Mouse (Mus musculus): Measurements from ENCODE around the gene Wwtr1.

Wwtr1 gene

GRCm38 (mm10) chr3:57516146-57516545 lies 59.6 kb downstream of the Wwtr1 start:
- no peak for DNase-seq (ENCODE audit: low spot score in 2 of 2)

GRCm38 (mm10) chr3:57515044-57515443 lies 60.7 kb downstream of the Wwtr1 start:
- no peak for DNase-seq (ENCODE audit: low spot score in 2 of 2)

GRCm38 (mm10) chr3:57511816-57512586 lies 63.7 kb downstream of the Wwtr1 start:
- DNase-seq (ENCODE audit: low spot score in 2 of 2): peak in 1 of 2 experiments; percentile 43

DNA sequence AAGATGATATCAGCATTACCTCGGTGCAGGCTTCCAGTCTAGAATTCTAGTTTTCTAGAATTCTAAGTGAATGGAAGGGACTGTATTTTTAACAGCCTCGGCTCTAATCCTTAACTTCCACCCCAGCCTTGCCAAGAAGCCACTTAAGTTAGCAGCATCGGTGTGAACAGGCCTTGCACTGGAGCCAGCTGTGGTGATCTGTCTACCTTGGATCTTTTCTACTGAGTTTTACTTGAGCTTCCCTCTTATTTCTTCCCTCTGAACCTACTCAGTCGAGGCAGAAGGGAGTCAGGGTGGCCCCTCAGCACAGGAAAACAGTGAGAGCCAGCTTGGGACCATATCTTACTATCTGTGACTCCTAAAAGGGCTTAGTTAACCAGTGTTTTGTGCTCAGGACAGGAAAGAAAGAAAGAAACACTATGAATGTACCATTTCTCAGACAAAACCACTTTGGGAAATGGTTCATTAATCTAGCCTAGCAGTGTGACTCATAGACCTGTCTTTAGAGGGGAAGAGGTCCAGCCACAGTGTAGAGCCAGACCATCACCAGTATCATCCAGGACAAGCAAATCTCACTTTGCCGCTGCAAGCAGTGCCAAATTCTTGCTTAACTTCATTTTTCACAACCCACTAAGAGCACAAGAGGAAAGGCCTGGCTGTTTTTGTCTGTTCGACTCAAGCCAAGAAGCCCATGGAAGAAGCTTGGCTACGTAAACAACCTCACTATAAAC lies 65.6 kb downstream of the Wwtr1 start:
- DNase-seq (ENCODE audit: low spot score in 2 of 2): no peak

- DNase-seq (ENCODE audit: low spot score in 2 of 2): peak in 1 of 2 experiments; percentile 30
Observed at GRCm38 (mm10) chr3:57505991-57506390, 69.7 kb downstream of the Wwtr1 start.

- DNase-seq (ENCODE audit: low spot score in 2 of 2): peak; percentile 13 to 36
Observed at GRCm38 (mm10) chr3:57504756-57505155, 71.0 kb downstream of the Wwtr1 start.

DNA sequence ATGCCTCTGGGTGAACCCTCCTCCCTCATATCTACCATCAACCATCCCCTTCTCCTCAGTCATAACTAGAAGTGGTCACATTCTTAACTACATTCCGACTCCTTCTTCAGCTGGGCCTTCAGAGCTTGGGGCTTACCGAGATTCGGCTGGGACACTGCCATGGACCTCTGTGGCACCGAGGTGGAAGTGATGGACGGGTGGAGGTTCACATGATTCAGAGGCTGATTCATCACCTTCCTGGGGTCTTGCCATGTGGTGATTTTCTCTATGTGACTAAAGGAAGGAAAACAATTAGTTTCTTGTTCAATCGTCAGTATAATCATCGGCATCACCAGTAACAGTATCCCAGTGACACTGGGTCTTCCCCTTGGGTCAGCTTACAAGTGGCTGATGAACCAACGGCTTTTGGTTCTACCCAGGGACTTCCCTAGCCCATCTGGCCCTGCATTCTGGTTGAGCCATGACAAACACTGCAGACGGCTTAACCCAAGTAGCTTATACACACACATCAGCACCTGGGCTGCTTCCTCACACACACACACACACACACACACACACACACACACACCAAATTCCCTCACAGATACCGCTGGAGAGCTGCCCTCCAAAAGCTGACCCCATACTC lies 74.0 kb downstream of the Wwtr1 start:
- no peak for DNase-seq (ENCODE audit: low spot score in 2 of 2)

DNA sequence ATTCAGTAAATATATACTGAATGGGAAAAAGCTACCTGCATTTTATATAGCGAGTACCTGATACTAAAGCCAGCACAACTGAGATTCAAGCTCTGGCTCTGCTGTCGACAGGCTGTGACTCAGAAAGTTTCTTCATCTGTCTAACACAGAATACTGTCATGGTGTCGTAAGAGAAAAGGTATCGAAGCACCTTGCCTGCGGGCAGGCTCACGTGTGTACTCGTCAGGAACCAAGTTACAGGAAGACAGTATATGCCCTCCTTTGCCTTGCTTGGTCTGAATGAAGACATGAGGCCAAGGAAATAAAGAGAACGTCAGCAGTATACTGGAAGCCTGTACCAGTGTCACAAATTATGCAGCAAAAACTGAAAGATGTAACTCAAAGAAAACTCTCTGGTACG lies 74.9 kb downstream of the Wwtr1 start:
- no peak for DNase-seq (ENCODE audit: low spot score in 2 of 2)

DNA sequence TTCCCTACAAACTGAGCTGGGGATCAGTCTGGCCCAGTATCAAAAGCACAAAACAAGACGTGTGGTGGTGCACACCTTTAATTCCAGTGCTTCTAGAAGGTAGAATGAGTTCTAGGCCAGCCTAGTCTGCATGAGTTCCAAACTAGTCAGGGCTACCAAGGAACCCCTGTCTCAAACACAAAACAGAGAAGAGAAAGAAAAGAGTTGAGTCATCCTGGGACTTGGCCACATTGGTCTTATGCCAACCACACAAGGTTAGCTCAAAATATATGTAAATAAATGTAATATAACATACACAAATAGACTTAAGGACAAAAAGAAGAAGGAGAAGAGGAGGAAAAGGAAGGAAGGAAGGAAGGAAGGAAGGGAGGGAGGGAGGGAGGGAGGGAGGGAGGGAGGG lies 77.9 kb downstream of the Wwtr1 start:
- no peak for DNase-seq (ENCODE audit: low spot score in 2 of 2)

GRCm38 (mm10) chr3:57496428-57496827 lies 79.3 kb downstream of the Wwtr1 start:
- DNase-seq (ENCODE audit: low spot score in 2 of 2): no peak

DNA sequence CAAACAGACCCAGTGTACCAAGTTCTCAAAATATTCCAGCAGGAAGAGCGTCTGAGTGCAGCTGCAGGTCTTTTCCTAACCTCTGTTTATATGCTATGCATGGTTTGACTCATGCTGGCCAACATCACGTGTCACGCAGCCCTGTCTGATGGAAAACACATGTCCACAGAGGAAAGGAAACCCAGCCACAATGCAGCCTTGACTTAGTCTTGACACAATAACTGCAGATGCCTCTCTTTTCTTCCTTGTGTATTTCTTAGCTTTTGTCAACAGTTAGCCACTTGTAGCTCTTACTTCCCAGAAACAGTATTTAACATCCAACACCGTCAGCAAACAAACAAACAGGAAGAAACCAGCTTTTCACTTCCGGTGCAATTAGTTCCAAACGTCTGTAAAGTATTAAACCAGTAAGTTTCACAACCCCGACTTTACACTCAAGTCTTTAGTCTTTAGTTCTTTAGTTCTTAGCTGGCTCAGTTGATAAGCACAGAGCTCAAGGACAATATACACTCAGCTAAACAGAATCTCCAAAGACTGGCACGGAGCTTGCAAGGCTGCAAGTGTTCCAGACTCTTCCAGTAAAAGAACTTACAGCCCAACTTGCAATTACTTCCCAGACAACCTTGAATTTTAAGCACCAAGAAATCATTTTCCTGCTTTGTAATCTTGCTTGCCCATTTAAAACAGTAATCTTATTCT lies 88.1 kb downstream of the Wwtr1 start:
- no peak for DNase-seq (ENCODE audit: low spot score in 2 of 2)

DNA sequence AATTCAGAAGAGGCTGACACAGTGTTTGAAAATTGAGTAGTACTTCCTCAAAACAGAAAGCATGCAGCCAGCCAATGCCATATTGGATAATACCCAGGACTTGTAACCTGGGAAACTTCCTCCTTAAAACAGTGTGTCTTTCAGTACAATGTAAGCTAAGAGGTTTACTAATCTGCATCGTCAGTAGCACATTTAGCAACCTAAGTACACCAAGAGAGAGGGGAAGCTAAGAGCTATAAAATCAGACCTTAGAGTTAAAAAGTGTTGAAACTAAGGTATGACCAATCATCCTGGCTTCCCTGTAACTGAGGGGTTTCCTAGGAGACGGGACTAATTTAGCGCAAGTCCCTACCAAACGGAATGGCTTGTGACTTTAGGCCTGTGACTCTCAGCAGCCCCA lies 89.6 kb downstream of the Wwtr1 start:
- DNase-seq (ENCODE audit: low spot score in 2 of 2): no peak

GRCm38 (mm10) chr3:57481981-57482380 lies 93.7 kb downstream of the Wwtr1 start:
- DNase-seq (ENCODE audit: low spot score in 2 of 2): no peak

GRCm38 (mm10) chr3:57480640-57481039 lies 95.1 kb downstream of the Wwtr1 start:
- DNase-seq (ENCODE audit: low spot score in 2 of 2): peak in 1 of 2 experiments; percentile 38

- no peak for DNase-seq (ENCODE audit: low spot score in 2 of 2)
Observed at GRCm38 (mm10) chr3:57474421-57474820, 101.3 kb downstream of the Wwtr1 start.

DNA sequence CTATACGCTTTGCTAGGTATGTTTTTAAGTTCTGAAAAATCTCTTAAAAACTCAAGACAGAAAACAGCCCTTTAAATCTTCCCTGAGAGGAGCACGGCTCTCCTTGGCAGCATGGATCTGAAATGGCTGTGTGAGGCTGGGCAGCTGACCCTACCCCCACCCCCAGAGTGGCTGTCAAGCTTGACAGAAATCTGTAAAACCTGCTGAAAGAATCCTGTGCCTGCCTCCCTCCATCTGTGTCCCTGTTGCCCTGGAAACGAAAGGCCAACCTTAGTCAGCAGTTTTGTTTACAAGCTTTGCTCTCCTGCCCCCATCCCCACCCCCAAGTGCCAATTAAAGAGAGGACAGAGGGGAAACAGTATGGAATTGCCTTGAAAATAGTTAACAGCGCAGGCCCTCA lies 103.3 kb downstream of the Wwtr1 start:
- DNase-seq (ENCODE audit: low spot score in 2 of 2): no peak

GRCm38 (mm10) chr3:57470981-57471601 lies 104.6 kb downstream of the Wwtr1 start:
- peak; percentile 18 to 45 for DNase-seq (ENCODE audit: low spot score in 2 of 2)

DNA sequence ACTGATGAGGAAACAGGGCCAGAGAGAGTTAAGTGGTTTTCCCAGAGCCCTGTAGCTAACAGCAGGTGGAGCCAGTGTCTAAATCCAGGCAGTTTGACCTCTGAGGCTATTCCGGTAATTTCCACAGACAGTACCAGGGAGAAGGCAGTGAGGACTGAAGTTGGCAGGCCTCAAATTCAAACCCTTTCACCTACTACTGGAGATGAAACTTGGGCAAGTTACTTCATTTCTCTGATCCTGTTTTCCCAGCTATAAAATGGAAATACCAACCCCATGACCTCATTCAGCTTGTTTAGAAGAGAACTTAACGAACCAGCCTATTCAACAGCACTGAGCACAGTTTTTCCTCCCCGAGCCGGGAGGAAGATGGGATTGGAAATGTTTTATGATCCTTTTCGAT lies 105.4 kb downstream of the Wwtr1 start:
- peak; percentile 33 to 48 for DNase-seq (ENCODE audit: low spot score in 2 of 2)

DNA sequence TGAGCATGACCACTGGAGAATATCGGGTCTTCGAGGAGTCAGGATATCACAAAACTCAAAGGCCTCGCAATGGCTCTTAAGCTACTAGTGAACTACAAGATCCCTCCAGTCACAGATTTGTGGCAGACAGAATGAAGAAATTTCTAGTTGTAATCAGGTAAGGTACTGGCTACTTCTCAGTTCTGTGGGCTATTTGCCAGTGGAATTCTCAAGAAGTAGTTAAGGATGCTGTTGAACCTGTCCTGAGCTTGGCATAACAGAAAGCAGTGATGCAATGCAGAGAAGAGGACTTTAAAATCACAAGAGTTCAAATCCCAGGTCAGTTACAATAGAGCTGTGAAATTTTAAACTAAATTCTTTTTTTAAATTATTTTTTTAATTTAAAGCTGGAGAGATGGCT lies 106.4 kb downstream of the Wwtr1 start:
- no peak for DNase-seq (ENCODE audit: low spot score in 2 of 2)

- peak in 1 of 2 experiments; percentile 34 for DNase-seq (ENCODE audit: low spot score in 2 of 2)
Observed at GRCm38 (mm10) chr3:57466289-57466688, 109.4 kb downstream of the Wwtr1 start.

DNA sequence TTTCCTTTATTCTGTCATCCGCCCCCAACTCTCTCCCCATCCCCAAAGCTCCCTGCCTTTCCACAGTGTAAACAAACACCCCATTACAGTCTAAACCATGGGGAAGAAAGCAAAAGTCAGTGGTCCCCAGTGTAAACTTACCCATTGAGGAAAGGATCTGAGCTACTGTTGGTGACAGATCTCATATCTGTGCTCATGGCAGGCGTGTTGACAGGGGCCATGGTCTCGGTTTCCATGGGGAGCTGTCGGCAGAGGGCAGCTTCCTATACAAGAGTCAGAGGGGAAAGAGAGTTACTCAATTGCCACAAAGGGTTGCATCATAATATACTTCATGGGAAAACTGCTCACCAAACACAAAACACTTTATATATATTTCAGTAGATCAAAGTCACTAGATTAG lies 112.4 kb downstream of the Wwtr1 start:
- no peak for DNase-seq (ENCODE audit: low spot score in 2 of 2)

- DNase-seq (ENCODE audit: low spot score in 2 of 2): no peak
Observed at GRCm38 (mm10) chr3:57458652-57459051, 117.1 kb downstream of the Wwtr1 start.
